Mouse (Mus musculus): ENCODE results near the gene Hip1r. TPM values are rescaled to one million over a fixed set of nuclear protein-coding genes. Genes with fewer than 3 reads are reported as not detected.

Hip1r gene
- polyA plus RNA-seq, 1 experiment from 2014 or later: 18.3 TPM

GRCm38 (mm10) chr5:124010077-124010476 lies 36.6 kb downstream of the Hip1r start:
- Histone ChIP-seq H3K4me1 (replicated peaks; ENCODE audit: control insufficient read depth, insufficient read depth, low read length) (peaks cover 17% of the 10 kb centered on the region; the same call in 1 of the 2 replicates), H3K9me3 (ENCODE audit: control insufficient read depth) (no peaks in the 10 kb centered on the region), H3K4me3 (ENCODE audit: low read depth, low read length) (no peak overlapping the region), H3K9ac (ENCODE audit: low read depth, low read length) (no peak overlapping the region), H3K4me2 (replicated peaks; ENCODE audit: low read depth) (no peak overlapping the region), H3K36me3 (ENCODE audit: control insufficient read depth, insufficient read depth) (peaks cover 27% of the 10 kb centered on the region), H3K27ac (ENCODE audit: low read depth, low read length) (peak overlapping the region; percentile 58), H3K27me3 (replicated peaks; ENCODE audit: control insufficient read depth, insufficient read depth, low read length) (no peaks in the 10 kb centered on the region)
- ATAC-seq: no peak
- 49% methylated on average over 8 of the region's 8 CpGs for WGBS
- TF ChIP-seq CTCF (IDR thresholded peaks at IDR 0.05; ENCODE audit: low read depth): no peak

GRCm38 (mm10) chr5:124010910-124011655 lies 37.7 kb downstream of the Hip1r start:
- H3K36me3 ChIP-seq (ENCODE audit: control insufficient read depth, insufficient read depth): peaks cover 19% of the 10 kb centered on the region
- 26% methylated on average over 19 of the region's 19 CpGs for WGBS
- no peaks in the 10 kb centered on the region for H3K27me3 ChIP-seq (replicated peaks; ENCODE audit: control insufficient read depth, insufficient read depth, low read length)
- no peak for ATAC-seq
- peaks cover 17% of the 10 kb centered on the region; the same call in 1 of the 2 replicates for H3K4me1 ChIP-seq (replicated peaks; ENCODE audit: control insufficient read depth, insufficient read depth, low read length)
- no peak for TF ChIP-seq CTCF (IDR thresholded peaks at IDR 0.05; ENCODE audit: low read depth)
- H3K4me3 ChIP-seq (ENCODE audit: low read depth, low read length): no peak overlapping the region
- H3K9ac ChIP-seq (ENCODE audit: low read depth, low read length): no peak overlapping the region
- peak overlapping the region; percentile 4 for H3K4me2 ChIP-seq (replicated peaks; ENCODE audit: low read depth)
- H3K27ac ChIP-seq (ENCODE audit: low read depth, low read length): peak overlapping the region; percentile 50; the same call in 1 of the 2 replicates
- no peaks in the 10 kb centered on the region for H3K9me3 ChIP-seq (ENCODE audit: control insufficient read depth)

- TF ChIP-seq CTCF (IDR thresholded peaks at IDR 0.05; ENCODE audit: low read depth): no peak
- peak overlapping the region; percentile 4; the same call in 1 of the 2 replicates for H3K4me2 ChIP-seq (replicated peaks; ENCODE audit: low read depth)
- H3K27me3 ChIP-seq (replicated peaks; ENCODE audit: control insufficient read depth, insufficient read depth, low read length): no peaks in the 10 kb centered on the region
- H3K9me3 ChIP-seq (ENCODE audit: control insufficient read depth): no peaks in the 10 kb centered on the region
- H3K27ac ChIP-seq (ENCODE audit: low read depth, low read length): peak overlapping the region; percentile 50; the same call in 1 of the 2 replicates
- no peak for ATAC-seq
- WGBS: 47% methylated on average over 8 of the region's 8 CpGs
- peaks cover 17% of the 10 kb centered on the region; the same call in 1 of the 2 replicates for H3K4me1 ChIP-seq (replicated peaks; ENCODE audit: control insufficient read depth, insufficient read depth, low read length)
- H3K4me3 ChIP-seq (ENCODE audit: low read depth, low read length): no peak overlapping the region
- H3K9ac ChIP-seq (ENCODE audit: low read depth, low read length): no peak overlapping the region
- peaks cover 14% of the 10 kb centered on the region for H3K36me3 ChIP-seq (ENCODE audit: control insufficient read depth, insufficient read depth)
These were observed 38.5 kb downstream of the Hip1r start for GRCm38 (mm10) chr5:124011927-124012326.

GRCm38 (mm10) chr5:124012885-124013284 lies 39.5 kb downstream of the Hip1r start:
- peak; percentile 38 for TF ChIP-seq CTCF (IDR thresholded peaks at IDR 0.05; ENCODE audit: low read depth)
- ATAC-seq: peak; percentile 28; the same call in 1 of the 2 replicates
- Histone ChIP-seq H3K4me3 (ENCODE audit: low read depth, low read length) (no peak overlapping the region), H3K36me3 (ENCODE audit: control insufficient read depth, insufficient read depth) (peaks cover 8% of the 10 kb centered on the region), H3K4me2 (replicated peaks; ENCODE audit: low read depth) (no peak overlapping the region), H3K4me1 (replicated peaks; ENCODE audit: control insufficient read depth, insufficient read depth, low read length) (peaks cover 17% of the 10 kb centered on the region; the same call in 1 of the 2 replicates), H3K27me3 (replicated peaks; ENCODE audit: control insufficient read depth, insufficient read depth, low read length) (no peaks in the 10 kb centered on the region), H3K9me3 (ENCODE audit: control insufficient read depth) (no peaks in the 10 kb centered on the region), H3K9ac (ENCODE audit: low read depth, low read length) (no peak overlapping the region), H3K27ac (ENCODE audit: low read depth, low read length) (no peak overlapping the region)
- WGBS: 54% methylated on average over 10 of the region's 10 CpGs

- no peak overlapping the region for H3K27ac ChIP-seq (ENCODE audit: low read depth, low read length)
- no peaks in the 10 kb centered on the region for H3K27me3 ChIP-seq (replicated peaks; ENCODE audit: control insufficient read depth, insufficient read depth, low read length)
- H3K36me3 ChIP-seq (ENCODE audit: control insufficient read depth, insufficient read depth): peaks cover 5% of the 10 kb centered on the region; the same call in 1 of the 2 replicates
- no peak for TF ChIP-seq CTCF (IDR thresholded peaks at IDR 0.05; ENCODE audit: low read depth)
- 87% methylated on average over 15 of the region's 16 CpGs for WGBS
- no peak overlapping the region for H3K4me3 ChIP-seq (ENCODE audit: low read depth, low read length)
- no peaks in the 10 kb centered on the region for H3K9me3 ChIP-seq (ENCODE audit: control insufficient read depth)
- no peak overlapping the region for H3K4me2 ChIP-seq (replicated peaks; ENCODE audit: low read depth)
- ATAC-seq: no peak
- H3K9ac ChIP-seq (ENCODE audit: low read depth, low read length): no peak overlapping the region
- peaks cover 17% of the 10 kb centered on the region; the same call in 1 of the 2 replicates for H3K4me1 ChIP-seq (replicated peaks; ENCODE audit: control insufficient read depth, insufficient read depth, low read length)
These were observed 40.3 kb downstream of the Hip1r start for GRCm38 (mm10) chr5:124013747-124014146.

- TF ChIP-seq CTCF (IDR thresholded peaks at IDR 0.05; ENCODE audit: low read depth): no peak
- H3K4me3 ChIP-seq (ENCODE audit: low read depth, low read length): no peak overlapping the region
- peaks cover 17% of the 10 kb centered on the region; the same call in 1 of the 2 replicates for H3K4me1 ChIP-seq (replicated peaks; ENCODE audit: control insufficient read depth, insufficient read depth, low read length)
- no peaks in the 10 kb centered on the region for H3K9me3 ChIP-seq (ENCODE audit: control insufficient read depth)
- H3K4me2 ChIP-seq (replicated peaks; ENCODE audit: low read depth): no peak overlapping the region
- H3K27ac ChIP-seq (ENCODE audit: low read depth, low read length): no peak overlapping the region
- 89% methylated on average over 3 of the region's 3 CpGs for WGBS
- peaks cover under 1% of the 10 kb centered on the region; the same call in 1 of the 2 replicates for H3K36me3 ChIP-seq (ENCODE audit: control insufficient read depth, insufficient read depth)
- ATAC-seq: no peak
- no peaks in the 10 kb centered on the region for H3K27me3 ChIP-seq (replicated peaks; ENCODE audit: control insufficient read depth, insufficient read depth, low read length)
- no peak overlapping the region for H3K9ac ChIP-seq (ENCODE audit: low read depth, low read length)
These were observed 40.8 kb downstream of the Hip1r start for GRCm38 (mm10) chr5:124014180-124014579.

Data from intestine, postnatal 0 days (tissue).